Mouse (Mus musculus) gastrocnemius, adult 8-10 months (tissue): ENCODE results near the gene Prss30. TPM values are rescaled to one million over a fixed set of nuclear protein-coding genes. Genes with fewer than 3 reads are reported as not detected.
"Not testable (repeated sequence)": the region's sequence is repeated elsewhere in the genome, so short reads cannot be mapped to it uniquely, and the experiment has no call there.

Source experiments
- DNase-seq, 2 experiments: peaks; one replicate each; pipeline ENCODE4 v3.0.0; 2022; ENCODE audit warnings: low spot score in 2 of 2
- total RNA-seq, 4 experiments: library from RNA; stranded (reverse); gene quantifications; 2 replicates each; pipeline ENCODE4 v1.2.4; 2022

Gene Prss30
- total RNA-seq, 4 experiments from 2014 or later, result not detected

DNA sequence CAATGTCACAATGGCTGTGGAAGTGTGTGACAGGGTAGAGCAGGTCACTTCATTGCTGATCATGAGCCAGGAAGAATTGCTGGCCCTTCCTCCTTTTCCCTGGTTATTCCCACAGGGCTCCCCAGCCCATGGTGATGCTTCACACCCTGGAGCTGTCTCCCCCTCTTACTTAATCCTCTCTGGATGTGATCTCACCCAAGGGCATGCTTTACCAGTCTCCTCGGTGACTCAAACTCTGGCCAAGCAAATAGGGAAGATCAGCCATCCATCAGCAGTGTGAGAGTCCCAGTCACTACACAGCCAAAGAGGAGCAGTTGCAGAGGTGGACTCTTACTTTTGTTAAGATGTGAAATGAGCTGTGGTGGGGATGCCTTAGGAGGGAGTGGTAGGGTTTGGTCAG is 4.6 kb upstream of the Prss30 start:
- no peak for DNase-seq

GRCm38 (mm10) chr17:23982912-23983311 is 2.5 kb upstream of the Prss30 start:
- no peak for DNase-seq

DNA sequence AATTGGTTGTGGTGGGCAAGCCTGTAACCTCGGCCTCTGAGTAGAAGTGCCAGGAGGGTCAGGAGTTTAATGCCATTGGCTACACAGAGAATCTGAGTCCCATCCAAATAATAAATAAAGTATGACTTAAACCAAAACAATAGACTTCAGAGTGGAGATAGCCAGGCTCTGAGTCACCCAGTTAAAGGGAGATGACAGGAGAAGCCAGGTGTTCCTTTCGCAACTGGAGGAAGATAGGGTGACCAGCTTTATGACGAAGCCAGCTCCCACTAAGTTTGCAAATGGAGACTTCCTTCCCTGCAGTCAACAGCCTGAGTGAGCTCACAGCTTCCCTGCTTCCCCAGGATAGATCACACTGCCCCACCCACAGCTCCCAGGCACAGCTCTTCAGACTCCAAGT is 895 bp downstream of the Prss30 start:
- DNase-seq, result no peak

GRCm38 (mm10) chr17:23976665-23977064 is 3.7 kb downstream of the Prss30 start:
- no peak for DNase-seq

GRCm38 (mm10) chr17:23971315-23971714 is 9.1 kb downstream of the Prss30 start:
- no peak for DNase-seq

DNA sequence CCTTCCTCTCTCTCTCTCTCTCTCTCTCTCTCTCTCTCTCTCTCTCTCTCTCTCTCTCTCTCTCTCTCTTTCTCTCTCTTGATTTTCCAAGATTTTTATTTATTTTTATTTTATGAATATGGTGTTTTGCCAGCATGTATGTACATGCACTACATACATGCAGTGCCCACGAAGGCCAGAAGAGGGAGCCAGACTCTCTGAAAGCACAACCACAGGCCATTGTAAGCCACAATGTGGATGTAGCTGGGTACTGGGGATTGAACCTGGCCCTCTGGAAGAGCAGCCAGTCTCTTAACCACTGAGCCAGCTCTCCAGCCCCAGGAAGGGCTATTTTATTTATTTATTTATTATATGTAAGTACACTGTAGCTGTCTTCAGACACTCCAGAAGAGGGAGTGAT is 11.1 kb downstream of the Prss30 start:
- peak; percentile 41 to 44 for DNase-seq

- DNase-seq, result no peak
Observed at GRCm38 (mm10) chr17:23968780-23969179, 11.6 kb downstream of the Prss30 start.

DNA sequence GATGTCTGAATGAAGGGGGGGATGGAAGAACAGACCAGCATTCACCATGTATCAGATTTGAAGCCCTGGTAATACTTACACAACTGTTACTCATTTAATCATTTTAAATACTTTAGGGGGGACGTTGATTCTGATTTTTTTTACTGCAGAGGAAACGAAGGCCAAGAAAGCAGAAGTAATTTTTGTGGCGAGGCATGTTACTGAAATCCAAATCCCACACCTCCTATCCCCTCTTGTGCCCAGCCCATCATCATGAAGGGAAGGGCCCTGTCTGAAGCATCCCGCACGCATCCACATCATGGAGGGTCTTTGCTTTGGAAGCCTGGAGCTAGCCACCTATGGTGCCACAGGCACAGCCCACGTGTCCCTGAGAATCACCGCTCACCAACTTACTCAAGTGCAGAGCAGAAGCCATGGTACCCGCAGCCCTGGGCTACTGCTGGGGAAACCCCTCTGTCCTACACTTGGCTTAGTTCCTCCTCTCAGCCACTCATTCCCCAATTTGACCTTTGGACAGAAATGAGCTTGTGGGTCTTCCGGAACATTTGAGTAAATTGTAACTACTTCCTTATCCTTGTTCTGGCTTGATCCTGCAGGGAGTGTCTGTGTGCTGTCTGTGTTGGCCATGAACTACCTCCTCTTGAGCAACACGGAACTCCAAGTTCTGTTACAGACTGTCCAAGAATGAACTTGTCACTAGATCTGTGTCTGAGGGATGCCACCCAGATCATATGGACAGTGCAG is 13.5 kb downstream of the Prss30 start:
- DNase-seq, result no peak

DNA sequence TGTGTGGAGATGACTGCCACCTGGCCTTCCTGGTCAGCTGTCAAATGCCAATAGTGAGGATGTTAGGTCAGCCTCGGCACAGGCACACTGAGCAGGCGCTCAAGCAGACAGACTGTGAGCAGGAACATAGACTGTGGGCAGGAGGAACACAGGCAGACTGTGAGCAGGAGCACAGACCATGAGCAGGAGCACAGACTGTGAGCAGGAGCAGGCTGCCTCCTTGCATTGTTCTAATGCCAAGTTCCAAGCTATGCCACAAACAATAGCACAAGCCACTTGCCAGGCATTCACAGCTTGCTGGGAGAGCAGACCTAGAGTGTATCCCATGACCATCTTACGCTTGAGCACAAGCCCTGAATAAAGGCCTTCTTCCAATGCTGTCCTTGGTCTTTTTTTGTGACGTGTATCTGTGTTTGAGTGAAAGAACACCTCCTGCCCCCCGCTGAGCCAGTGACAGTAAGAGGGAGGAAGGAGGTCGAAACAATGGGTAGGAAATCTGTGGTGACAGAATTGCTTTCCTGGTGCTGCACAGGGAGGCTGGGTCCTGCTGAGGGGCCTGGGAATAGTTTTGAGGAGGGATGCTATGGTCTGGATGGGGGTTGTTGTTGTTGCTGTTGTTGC is 14.5 kb downstream of the Prss30 start:
- DNase-seq, result no peak

DNA sequence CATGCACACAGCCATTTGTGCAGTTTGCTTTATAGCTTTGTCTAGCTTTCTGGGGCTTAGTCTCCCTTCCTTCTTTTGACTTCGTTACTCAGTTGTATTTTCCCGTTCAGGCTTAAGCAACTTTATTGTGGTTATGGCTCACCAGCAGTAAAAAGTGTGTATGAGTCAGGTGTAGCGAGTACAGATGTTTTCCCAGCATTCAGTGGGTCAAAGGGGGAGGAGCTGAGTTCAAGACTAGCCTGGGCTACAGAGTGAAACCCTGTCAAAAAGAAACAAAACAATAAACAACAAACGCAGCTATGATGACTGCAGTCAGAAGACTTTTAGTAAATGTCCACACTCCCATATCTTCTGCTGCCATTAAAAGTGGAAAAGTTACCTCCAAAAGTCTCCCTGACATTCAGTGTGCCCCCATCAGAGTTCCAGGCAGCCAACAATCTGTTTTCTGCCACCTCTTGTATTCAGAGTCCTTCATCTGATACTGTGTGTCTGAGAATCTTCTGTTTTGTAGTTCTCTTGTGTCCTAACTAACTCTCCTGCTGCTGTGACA is 18.7 kb downstream of the Prss30 start:
- DNase-seq, result no peak

DNA sequence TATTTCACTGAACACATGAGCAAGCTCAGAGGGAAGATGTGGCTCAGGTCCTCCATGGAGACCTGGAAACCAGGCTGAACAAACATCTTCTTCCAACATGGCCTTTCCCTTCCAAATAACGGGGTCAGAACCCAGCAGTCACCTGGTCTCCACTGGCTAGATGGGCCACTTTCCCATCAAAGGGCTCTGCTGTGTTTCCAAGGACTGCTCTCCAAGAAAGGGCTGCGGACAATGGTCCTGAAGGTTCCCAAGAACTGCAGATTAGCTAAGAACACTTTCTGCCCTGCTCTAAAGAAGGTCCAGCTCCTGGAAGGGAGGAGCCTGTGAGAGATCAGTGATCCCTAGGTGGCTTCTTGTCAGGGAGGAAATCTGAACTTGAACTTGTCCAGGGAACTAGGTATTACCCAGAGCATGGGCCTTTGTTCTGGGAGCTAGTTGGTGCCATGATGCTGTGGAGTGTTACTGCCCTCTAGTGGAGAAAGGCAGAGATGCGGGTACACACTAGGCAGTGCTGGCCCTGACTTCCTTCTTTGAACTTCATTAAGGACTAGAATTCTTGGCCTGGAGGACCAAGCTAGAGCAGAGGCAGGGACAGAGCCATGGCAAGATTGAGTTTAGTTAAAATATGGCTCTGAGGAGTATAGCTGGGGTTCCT is 20.2 kb downstream of the Prss30 start:
- peak; percentile 39 to 59 for DNase-seq

- no peak for DNase-seq
Observed at GRCm38 (mm10) chr17:23955174-23955573, 25.2 kb downstream of the Prss30 start, which contains the start of gene Sbpl. Gene Sbpl (minus strand): TSS chr17:23955274.

DNA sequence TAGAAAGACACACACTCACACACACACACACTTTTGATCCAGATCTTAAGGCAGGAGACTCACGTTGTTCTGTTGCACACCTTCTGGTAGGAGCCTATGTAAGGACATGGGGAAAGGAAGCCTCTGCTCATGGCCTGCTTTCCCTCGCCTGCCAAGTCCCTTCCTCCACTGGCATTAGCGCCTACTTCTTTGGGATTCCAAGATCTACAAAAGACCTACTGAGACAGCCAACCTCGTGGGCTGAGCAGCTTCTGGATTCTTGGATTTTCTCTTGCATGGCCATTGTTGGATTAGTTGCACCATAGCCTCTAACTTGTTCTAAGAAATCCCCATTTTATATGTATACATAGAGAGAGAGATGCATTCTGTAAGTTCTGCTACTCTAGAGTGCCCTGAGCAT is 29.5 kb downstream of the Prss30 start:
- DNase-seq, result not testable (repeated sequence)

DNA sequence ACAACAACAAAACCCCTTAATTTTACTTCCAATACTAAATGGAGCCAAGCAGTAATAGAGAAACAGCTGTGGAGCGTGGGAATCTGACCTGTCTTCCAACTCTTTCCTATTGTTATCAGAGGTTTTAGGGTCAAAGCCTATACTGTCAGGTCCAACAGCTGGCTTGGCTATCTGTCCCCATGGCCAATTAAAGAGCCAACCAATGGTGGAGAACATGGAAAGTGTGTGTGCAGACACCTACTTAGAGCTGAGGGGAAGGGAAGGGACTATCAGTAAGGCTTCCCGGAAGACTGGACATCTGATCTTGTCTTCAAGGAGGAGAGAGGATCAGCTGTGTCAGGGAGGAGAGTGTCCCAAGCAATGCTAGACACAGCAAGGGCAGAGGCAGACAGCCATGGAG is 31.3 kb downstream of the Prss30 start:
- DNase-seq, result no peak

- not testable (repeated sequence) for DNase-seq
Observed at GRCm38 (mm10) chr17:23947486-23947885, 32.9 kb downstream of the Prss30 start.

GRCm38 (mm10) chr17:23941372-23941771 is 39.0 kb downstream of the Prss30 start, which contains the start of gene Sbp:
Gene Sbp (plus strand): TSS chr17:23941672.
- DNase-seq, result no peak

DNA sequence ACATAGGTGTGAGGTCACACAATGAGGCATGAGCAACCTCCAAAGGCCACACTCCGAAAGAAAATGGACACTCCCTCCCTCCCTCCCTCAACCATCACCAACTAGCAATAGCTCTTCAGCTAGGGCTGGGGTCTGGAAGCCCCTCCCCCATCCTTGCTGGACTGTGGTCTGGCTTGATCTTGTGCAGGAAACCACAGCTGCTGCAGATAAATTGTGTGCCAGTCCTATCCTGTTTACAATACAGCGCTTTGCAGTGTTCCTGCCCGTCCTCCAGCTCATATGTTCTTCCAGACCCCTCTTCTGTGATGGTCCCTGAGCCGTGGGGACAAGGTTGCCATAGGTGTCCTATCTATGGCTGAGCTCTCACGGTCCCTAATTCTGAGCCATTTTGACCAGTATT is 49.2 kb downstream of the Prss30 start:
- no peak for DNase-seq

GRCm38 (mm10) chr17:23925090-23925493 is 55.3 kb downstream of the Prss30 start:
- DNase-seq, result peak; percentile 6 to 55

DNA sequence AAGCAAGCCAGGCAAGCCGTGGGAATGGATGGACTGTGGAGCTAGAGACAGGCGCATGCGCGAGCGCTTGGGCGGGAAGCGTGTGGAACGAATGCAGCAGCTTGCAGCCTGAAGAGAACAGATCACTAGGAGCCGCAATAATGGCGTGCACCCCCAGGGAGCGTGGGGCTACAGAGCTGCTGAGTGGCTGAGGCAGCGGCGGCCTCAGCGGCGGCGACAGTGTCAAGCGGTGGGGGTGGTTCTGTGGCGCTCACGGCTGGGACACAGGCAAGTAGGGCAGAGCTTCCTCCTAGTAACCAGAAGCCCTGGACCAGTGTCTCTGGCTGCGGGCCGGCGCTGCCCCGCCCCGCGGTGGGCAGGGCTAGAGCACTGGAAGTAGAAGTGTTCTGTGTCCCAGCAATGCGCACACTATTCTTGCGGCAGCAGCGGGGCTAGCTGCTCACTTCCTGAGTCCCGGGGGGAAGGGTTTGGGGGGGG is 55.8 kb downstream of the Prss30 start:
- peak; percentile 94 to 95 for DNase-seq
